In genomic region chr14:57844535-57844934, GRCm38 (mm10) we compare ENCODE assay signal across 24 mouse cellular contexts. TPM values are rescaled to one million over a fixed set of nuclear protein-coding genes. Genes with fewer than 3 reads are reported as not detected.
DNase-seq lines count a peak whose midpoint lies in the region; ATAC-seq and TF ChIP-seq lines count a peak whose summit lies in the region.
"Had no signal": no experiment of that assay in that cellular context is flagged by ENCODE, and none has a peak within 500 bp of the region (broad histone marks: within the 10 kb centered on the region; RNA-seq: fewer than 3 reads in every experiment).

No protein-coding gene starts in this region.

- TF ChIP-seq CTCF in liver, embryonic 14.5 days (IDR thresholded peaks at IDR 0.05; ENCODE audit: low read depth), result no peak
- no peak for TF ChIP-seq CTCF in thymus, adult 2 months (IDR thresholded peaks at IDR 0.05; ENCODE audit: borderline replicate concordance, control insufficient read depth, extremely low read depth, insufficient read depth, low read length, poor library complexity)

- no peak for TF ChIP-seq EP300 in liver, embryonic 14.5 days (IDR thresholded peaks at IDR 0.05; ENCODE audit: low read depth)

- H3K9me3 ChIP-seq in liver, embryonic 12.5 days (replicated peaks), result no peaks in the 10 kb centered on the region
- no peaks in the 10 kb centered on the region for H3K9me3 ChIP-seq in liver, embryonic 11.5 days (ENCODE audit: control insufficient read depth, low read length)
- no peaks in the 10 kb centered on the region for H3K9me3 ChIP-seq in liver, embryonic 14.5 days (ENCODE audit: control insufficient read depth, low read length)
- H3K9me3 ChIP-seq in liver, embryonic 16.5 days (replicated peaks; ENCODE audit: control insufficient read depth, low read length), result no peaks in the 10 kb centered on the region
- H3K9me3 ChIP-seq: embryonic facial prominence, embryonic 13.5 days; embryonic facial prominence, embryonic 15.5 days; forebrain, embryonic 10.5 days; forebrain, embryonic 12.5 days had no signal

- H3K4me3 ChIP-seq in liver, embryonic 12.5 days, result no peak overlapping the region
- H3K4me3 ChIP-seq in liver, embryonic 11.5 days (ENCODE audit: low read depth, low read length), result no peak overlapping the region
- H3K4me3 ChIP-seq in liver, embryonic 14.5 days (ENCODE audit: insufficient read depth in 1 of 2, low read depth in 2 of 2, low read length in 2 of 2), result no peak overlapping the region
- no peak overlapping the region for H3K4me3 ChIP-seq in liver, embryonic 16.5 days (ENCODE audit: low read depth, low read length)
- no peak overlapping the region for H3K4me3 ChIP-seq in thymus, adult 2 months (ENCODE audit: control insufficient read depth, insufficient read depth, low read length)
- H3K4me3 ChIP-seq: embryonic facial prominence, embryonic 13.5 days; embryonic facial prominence, embryonic 15.5 days; forebrain, embryonic 10.5 days; forebrain, embryonic 12.5 days had no signal

- 62% methylated on average over 3 of the region's 3 CpGs for WGBS in liver, embryonic 12.5 days (ENCODE audit: insufficient replicate concordance)
- WGBS in liver, embryonic 11.5 days, result 75% methylated on average over 3 of the region's 3 CpGs
- 53% methylated on average over 3 of the region's 3 CpGs for WGBS in liver, embryonic 14.5 days (ENCODE audit: insufficient replicate concordance)
- 69% methylated on average over 3 of the region's 3 CpGs for WGBS in liver, embryonic 16.5 days (ENCODE audit: insufficient replicate concordance)
- 93% methylated on average over 3 of the region's 3 CpGs for WGBS in thymus, adult 2 months

- peaks cover 17% of the 10 kb centered on the region for H3K36me3 ChIP-seq in liver, embryonic 12.5 days
- no peaks in the 10 kb centered on the region for H3K36me3 ChIP-seq in liver, embryonic 11.5 days (ENCODE audit: control insufficient read depth, insufficient read depth, low read length)
- H3K36me3 ChIP-seq in liver, embryonic 14.5 days (replicated peaks; ENCODE audit: control insufficient read depth, insufficient read depth, low read depth), result no peaks in the 10 kb centered on the region; the same call in 1 of the 2 replicates
- H3K36me3 ChIP-seq in liver, embryonic 16.5 days (ENCODE audit: control insufficient read depth, insufficient read depth), result no peaks in the 10 kb centered on the region; the same call in 1 of the 2 replicates
- H3K36me3 ChIP-seq in thymus, adult 2 months (ENCODE audit: control insufficient read depth, insufficient read depth, low read length), result peaks cover 38% of the 10 kb centered on the region

- no peaks in the 10 kb centered on the region for H3K27me3 ChIP-seq in liver, embryonic 12.5 days (replicated peaks)
- no peaks in the 10 kb centered on the region for H3K27me3 ChIP-seq in liver, embryonic 11.5 days (replicated peaks; ENCODE audit: control insufficient read depth, insufficient read depth, low read length)
- no peaks in the 10 kb centered on the region for H3K27me3 ChIP-seq in liver, embryonic 14.5 days (ENCODE audit: control insufficient read depth, insufficient read depth, low read length)
- no peaks in the 10 kb centered on the region for H3K27me3 ChIP-seq in liver, embryonic 16.5 days (ENCODE audit: control insufficient read depth, insufficient read depth, low read depth, low read length)
- H3K27me3 ChIP-seq in thymus, adult 2 months (ENCODE audit: control insufficient read depth, insufficient read depth, low read length), result no peaks in the 10 kb centered on the region
- H3K27me3 ChIP-seq: embryonic facial prominence, embryonic 13.5 days; embryonic facial prominence, embryonic 15.5 days; forebrain, embryonic 12.5 days had no signal

- no peak overlapping the region for H3K9ac ChIP-seq in liver, embryonic 12.5 days
- H3K9ac ChIP-seq in liver, embryonic 11.5 days (ENCODE audit: low read depth, low read length), result no peak overlapping the region
- no peak overlapping the region for H3K9ac ChIP-seq in liver, embryonic 14.5 days (replicated peaks)
- H3K9ac ChIP-seq in liver, embryonic 16.5 days (ENCODE audit: low read depth, low read length), result no peak overlapping the region
- H3K9ac ChIP-seq: embryonic facial prominence, embryonic 13.5 days; embryonic facial prominence, embryonic 15.5 days; forebrain, embryonic 12.5 days had no signal

- peak; percentile 75 for ATAC-seq in liver, embryonic 12.5 days
- no peak for ATAC-seq in liver, embryonic 11.5 days (replicated peaks; ENCODE audit: low FRiP score)
- ATAC-seq in erythroid progenitor cell, adult 5-6 weeks (replicated peaks; ENCODE audit: low FRiP score, poor library complexity, severe bottlenecking), result peak; percentile 76
- peak; percentile 75 for ATAC-seq in liver, embryonic 14.5 days (ENCODE audit: insufficient read depth)
- peak; percentile 59; the same call in 1 of the 2 replicates for ATAC-seq in liver, embryonic 16.5 days (ENCODE audit: low read depth)
- ATAC-seq: forebrain, embryonic 14.5 days; forebrain, embryonic 16.5 days had no signal

- no peak overlapping the region for H3K27ac ChIP-seq in liver, embryonic 12.5 days
- H3K27ac ChIP-seq in liver, embryonic 11.5 days (ENCODE audit: low read depth, low read length), result no peak overlapping the region
- no peak overlapping the region for H3K27ac ChIP-seq in liver, embryonic 14.5 days
- no peak overlapping the region for H3K27ac ChIP-seq in liver, embryonic 16.5 days (ENCODE audit: low read length)
- no peak overlapping the region for H3K27ac ChIP-seq in thymus, adult 2 months (ENCODE audit: control insufficient read depth, insufficient read depth, low read length)
- H3K27ac ChIP-seq: embryonic facial prominence, embryonic 13.5 days; embryonic facial prominence, embryonic 15.5 days; forebrain, embryonic 10.5 days; forebrain, embryonic 12.5 days had no signal

- peaks cover 9% of the 10 kb centered on the region for H3K4me1 ChIP-seq in liver, embryonic 12.5 days
- H3K4me1 ChIP-seq in liver, embryonic 11.5 days (replicated peaks; ENCODE audit: control insufficient read depth, insufficient read depth, low read length), result no peaks in the 10 kb centered on the region
- peaks cover 0 to 6% of the 10 kb centered on the region in 2 experiments; a peak in 3 of 4 replicates for H3K4me1 ChIP-seq in liver, embryonic 14.5 days (replicated peaks; ENCODE audit: control insufficient read depth in 2 of 2, insufficient read depth in 2 of 2, low read length in 1 of 2)
- H3K4me1 ChIP-seq in liver, embryonic 16.5 days (ENCODE audit: control insufficient read depth, low read depth, low read length), result peaks cover 8% of the 10 kb centered on the region
- no peaks in the 10 kb centered on the region for H3K4me1 ChIP-seq in thymus, adult 2 months (replicated peaks; ENCODE audit: control insufficient read depth, insufficient read depth, low read length)
- H3K4me1 ChIP-seq: embryonic facial prominence, embryonic 13.5 days; embryonic facial prominence, embryonic 15.5 days; forebrain, embryonic 10.5 days; forebrain, embryonic 12.5 days had no signal

- no peak for DNase-seq in liver, embryonic 11.5 days (ENCODE audit: low spot score)
- no peak for DNase-seq in liver, embryonic 14.5 days (ENCODE audit: low read depth in 3 of 3, low spot score in 3 of 3)
- DNase-seq in ovary, postnatal 36 days (ENCODE audit: low spot score), result no peak
- no peak for DNase-seq in testis, postnatal 10 days (ENCODE audit: low spot score)
- DNase-seq in thymus, adult 2 months, result no peak
- DNase-seq: adrenal gland, adult 2 months; adrenal gland, postnatal 10 days; adrenal gland, postnatal 25 days; cerebellum, adult 11 months; cerebellum, adult 18-20 months; cerebellum, adult 8-10 months; cerebellum, adult 9-11 months; cerebellum, postnatal 14 days; cerebellum, postnatal 36 days; embryo, embryonic 11 days had no signal

- H3K4me2 ChIP-seq in liver, embryonic 12.5 days, result no peak overlapping the region
- H3K4me2 ChIP-seq in liver, embryonic 11.5 days, result no peak overlapping the region
- no peak overlapping the region for H3K4me2 ChIP-seq in liver, embryonic 14.5 days (ENCODE audit: low read depth)
- H3K4me2 ChIP-seq in liver, embryonic 16.5 days (ENCODE audit: low read depth, low read length), result no peak overlapping the region
- H3K4me2 ChIP-seq: embryonic facial prominence, embryonic 13.5 days; embryonic facial prominence, embryonic 15.5 days; forebrain, embryonic 12.5 days had no signal

- no peak for TF ChIP-seq POLR2A in thymus, adult 2 months (IDR thresholded peaks at IDR 0.05; ENCODE audit: control insufficient read depth, extremely low read depth, insufficient read depth, low read length, poor library complexity)

RNA-seq across cellular contexts. Expression of gene Mrpl57, which starts 18.5 kb away (rescaled TPM):
- 193 and 200 TPM in 2 replicates for polyA plus RNA-seq in liver, embryonic 12.5 days (2016; fragmentation: Nextera tagmentation; extraction: Ambion mirVana)
- 262 and 264 TPM in 2 replicates for polyA plus RNA-seq in liver, embryonic 11.5 days (2014; fragmentation: Nextera tagmentation; extraction: Ambion mirVana)
- total RNA-seq in erythroid progenitor cell, adult 5-6 weeks (2015; ENCODE audit: low replicate concordance), result 35.7 and 70.0 TPM in 2 replicates
- total RNA-seq in erythroid progenitor cell, adult 5-6 weeks (2017; ENCODE audit: low replicate concordance), result 7.9 and 67.3 TPM in 2 replicates
- polyA plus RNA-seq in liver, embryonic 14.5 days (2012; rRNA removed), result 23.6 and 48.3 TPM in 2 replicates
- 149 and 161 TPM in 2 replicates for polyA plus RNA-seq in liver, embryonic 14.5 days (2014; fragmentation: Nextera tagmentation; extraction: Ambion mirVana)
- polyA plus RNA-seq in liver, embryonic 16.5 days (2015; fragmentation: Nextera tagmentation; extraction: Ambion mirVana), result 114 and 119 TPM in 2 replicates
- polyA plus RNA-seq in thymus, adult 2 months (2012; rRNA removed), result 81.4 and 82.1 TPM in 2 replicates

RNA-seq across cellular contexts. Expression of gene Ska3, which starts 18.6 kb away (rescaled TPM):
- polyA plus RNA-seq in liver, embryonic 12.5 days (2016; fragmentation: Nextera tagmentation; extraction: Ambion mirVana), result 28.6 and 30.1 TPM in 2 replicates
- 42.7 and 43.7 TPM in 2 replicates for polyA plus RNA-seq in liver, embryonic 11.5 days (2014; fragmentation: Nextera tagmentation; extraction: Ambion mirVana)
- 41.4 and 45.3 TPM in 2 replicates for total RNA-seq in erythroid progenitor cell, adult 5-6 weeks (2015; ENCODE audit: low replicate concordance)
- total RNA-seq in erythroid progenitor cell, adult 5-6 weeks (2017; ENCODE audit: low replicate concordance), result 88.2 and 89.0 TPM in 2 replicates
- polyA plus RNA-seq in liver, embryonic 14.5 days (2012; rRNA removed), result 4.7 and 8.1 TPM in 2 replicates
- polyA plus RNA-seq in liver, embryonic 14.5 days (2014; fragmentation: Nextera tagmentation; extraction: Ambion mirVana), result 9.6 and 10.4 TPM in 2 replicates
- polyA plus RNA-seq in liver, embryonic 16.5 days (2015; fragmentation: Nextera tagmentation; extraction: Ambion mirVana), result 16.6 and 19.1 TPM in 2 replicates
- polyA plus RNA-seq in thymus, adult 2 months (2012; rRNA removed), result 5.9 and 8.3 TPM in 2 replicates

RNA-seq across cellular contexts. Expression of gene Zdhhc20, which starts 45.5 kb away (rescaled TPM):
- 17.5 and 18.4 TPM in 2 replicates for polyA plus RNA-seq in liver, embryonic 12.5 days (2016; fragmentation: Nextera tagmentation; extraction: Ambion mirVana)
- 31.1 and 32.2 TPM in 2 replicates for polyA plus RNA-seq in liver, embryonic 11.5 days (2014; fragmentation: Nextera tagmentation; extraction: Ambion mirVana)
- total RNA-seq in erythroid progenitor cell, adult 5-6 weeks (2015; ENCODE audit: low replicate concordance), result 8.0 and 33.5 TPM in 2 replicates
- total RNA-seq in erythroid progenitor cell, adult 5-6 weeks (2017; ENCODE audit: low replicate concordance), result 6.8 and 16.9 TPM in 2 replicates
- polyA plus RNA-seq in liver, embryonic 14.5 days (2012; rRNA removed), result 1.9 and 3.4 TPM in 2 replicates
- polyA plus RNA-seq in liver, embryonic 14.5 days (2014; fragmentation: Nextera tagmentation; extraction: Ambion mirVana), result 6.6 and 7.6 TPM in 2 replicates
- polyA plus RNA-seq in liver, embryonic 16.5 days (2015; fragmentation: Nextera tagmentation; extraction: Ambion mirVana), result 12.5 and 12.7 TPM in 2 replicates
- polyA plus RNA-seq in thymus, adult 2 months (2012; rRNA removed), result 11.0 and 12.4 TPM in 2 replicates

RNA-seq across cellular contexts. Expression of gene Sap18, which starts 46.6 kb away (rescaled TPM):
- polyA plus RNA-seq in liver, embryonic 12.5 days (2016; fragmentation: Nextera tagmentation; extraction: Ambion mirVana), result 14.5 and 16.1 TPM in 2 replicates
- 27.6 and 33.7 TPM in 2 replicates for polyA plus RNA-seq in liver, embryonic 11.5 days (2014; fragmentation: Nextera tagmentation; extraction: Ambion mirVana)
- 133 and 176 TPM in 2 replicates for total RNA-seq in erythroid progenitor cell, adult 5-6 weeks (2015; ENCODE audit: low replicate concordance)
- total RNA-seq in erythroid progenitor cell, adult 5-6 weeks (2017; ENCODE audit: low replicate concordance), result 10.0 and 12.1 TPM in 2 replicates
- polyA plus RNA-seq in liver, embryonic 14.5 days (2012; rRNA removed), result 4.7 and 18.0 TPM in 2 replicates
- polyA plus RNA-seq in liver, embryonic 14.5 days (2014; fragmentation: Nextera tagmentation; extraction: Ambion mirVana), result 6.0 and 13.3 TPM in 2 replicates
- 8.2 and 10.1 TPM in 2 replicates for polyA plus RNA-seq in liver, embryonic 16.5 days (2015; fragmentation: Nextera tagmentation; extraction: Ambion mirVana)
- 4.9 and 8.6 TPM in 2 replicates for polyA plus RNA-seq in thymus, adult 2 months (2012; rRNA removed)
